Mouse (Mus musculus): Measurements from ENCODE around the gene Tmem184b. TPM values are rescaled to one million over a fixed set of nuclear protein-coding genes. Genes with fewer than 3 reads are reported as not detected.

The Tmem184b gene
- polyA plus RNA-seq, 1 experiment, result 74.2 TPM

GRCm38 (mm10) chr15:79378608-79379007 is 24.8 kb downstream of the Tmem184b start:
- no peaks in the 10 kb centered on the region for H3K27me3 ChIP-seq (ENCODE audit: control insufficient read depth, insufficient read depth, insufficient read length)
- peaks cover 36% of the 10 kb centered on the region for H3K36me3 ChIP-seq (ENCODE audit: control insufficient read depth, insufficient read depth)
- H3ac ChIP-seq (ENCODE audit: control insufficient read depth, insufficient read length, low read depth), result no peak overlapping the region
- H3K79me2 ChIP-seq (ENCODE audit: control insufficient read depth, insufficient read depth), result peaks cover 39% of the 10 kb centered on the region
- no peak for TF ChIP-seq CTCF (IDR thresholded peaks at IDR 0.05; ENCODE audit: control insufficient read depth, insufficient read depth, insufficient read length)
- no peak for TF ChIP-seq MAX (IDR thresholded peaks at IDR 0.05)
- TF ChIP-seq USF1 (IDR thresholded peaks at IDR 0.05; ENCODE audit: low read depth), result no peak
- no peak for TF ChIP-seq FOSL1 (IDR thresholded peaks at IDR 0.05; ENCODE audit: insufficient read depth, low read length, poor library complexity, severe bottlenecking)
- H3K79me3 ChIP-seq (ENCODE audit: low read depth), result peaks cover 7% of the 10 kb centered on the region
- H3K4me3 ChIP-seq (ENCODE audit: insufficient read depth, poor library complexity, severe bottlenecking), result no peak overlapping the region

- Histone ChIP-seq H3K79me3 (ENCODE audit: low read depth) (peaks cover 7% of the 10 kb centered on the region), H3K4me3 (ENCODE audit: insufficient read depth, poor library complexity, severe bottlenecking) (no peak overlapping the region), H3K79me2 (ENCODE audit: control insufficient read depth, insufficient read depth) (peaks cover 33% of the 10 kb centered on the region), H3K36me3 (ENCODE audit: control insufficient read depth, insufficient read depth) (peaks cover 40% of the 10 kb centered on the region), H3ac (ENCODE audit: control insufficient read depth, insufficient read length, low read depth) (peak overlapping the region; percentile 10), H3K27me3 (ENCODE audit: control insufficient read depth, insufficient read depth, insufficient read length) (no peaks in the 10 kb centered on the region)
- no peak for TF ChIP-seq CTCF (IDR thresholded peaks at IDR 0.05; ENCODE audit: control insufficient read depth, insufficient read depth, insufficient read length)
- TF ChIP-seq FOSL1 (IDR thresholded peaks at IDR 0.05; ENCODE audit: insufficient read depth, low read length, poor library complexity, severe bottlenecking), result no peak
- TF ChIP-seq MYOG (IDR thresholded peaks at IDR 0.05; ENCODE audit: control insufficient read depth, extremely low read depth, insufficient read length), result no peak
- no peak for TF ChIP-seq MYOD1 (IDR thresholded peaks at IDR 0.05; ENCODE audit: control insufficient read depth, insufficient read length, low read depth)
- no peak for TF ChIP-seq CEBPB (IDR thresholded peaks at IDR 0.05; ENCODE audit: low read depth)
Observed at GRCm38 (mm10) chr15:79377681-79378080, 25.7 kb downstream of the Tmem184b start.

GRCm38 (mm10) chr15:79374760-79375159 is 28.6 kb downstream of the Tmem184b start:
- Histone ChIP-seq H3K36me3 (ENCODE audit: control insufficient read depth, insufficient read depth) (peaks cover 45% of the 10 kb centered on the region), H3K79me3 (ENCODE audit: low read depth) (peaks cover 1% of the 10 kb centered on the region), H3K27me3 (ENCODE audit: control insufficient read depth, insufficient read depth, insufficient read length) (no peaks in the 10 kb centered on the region)

GRCm38 (mm10) chr15:79370281-79370843 is 33.0 kb downstream of the Tmem184b start:
- peaks cover 38% of the 10 kb centered on the region for H3K36me3 ChIP-seq (ENCODE audit: control insufficient read depth, insufficient read depth)
- H3K79me3 ChIP-seq (ENCODE audit: low read depth), result no peaks in the 10 kb centered on the region
- TF ChIP-seq MYOD1 (IDR thresholded peaks at IDR 0.05; ENCODE audit: control insufficient read depth, insufficient read length, low read depth), result no peak
- no peak for TF ChIP-seq CEBPB (IDR thresholded peaks at IDR 0.05; ENCODE audit: low read depth)
- TF ChIP-seq MYOG (IDR thresholded peaks at IDR 0.05; ENCODE audit: control insufficient read depth, extremely low read depth, insufficient read length), result no peak
- no peak for TF ChIP-seq MAX (IDR thresholded peaks at IDR 0.05)
- TF ChIP-seq CTCF (IDR thresholded peaks at IDR 0.05; ENCODE audit: control insufficient read depth, insufficient read depth, insufficient read length), result no peak
- no peak for TF ChIP-seq USF1 (IDR thresholded peaks at IDR 0.05; ENCODE audit: low read depth)
- no peak for TF ChIP-seq FOSL1 (IDR thresholded peaks at IDR 0.05; ENCODE audit: insufficient read depth, low read length, poor library complexity, severe bottlenecking)

More at GRCm38 (mm10) chr15:79374760-79375159, 28.6 kb downstream of the Tmem184b start:
- TF ChIP-seq USF1 (IDR thresholded peaks at IDR 0.05; ENCODE audit: low read depth) (no peak), CTCF (IDR thresholded peaks at IDR 0.05; ENCODE audit: control insufficient read depth, insufficient read depth, insufficient read length) (no peak), MAX (IDR thresholded peaks at IDR 0.05) (no peak), FOSL1 (IDR thresholded peaks at IDR 0.05; ENCODE audit: insufficient read depth, low read length, poor library complexity, severe bottlenecking) (no peak), CEBPB (IDR thresholded peaks at IDR 0.05; ENCODE audit: low read depth) (no peak), MYOD1 (IDR thresholded peaks at IDR 0.05; ENCODE audit: control insufficient read depth, insufficient read length, low read depth) (no peak), MYOG (IDR thresholded peaks at IDR 0.05; ENCODE audit: control insufficient read depth, extremely low read depth, insufficient read length) (no peak)
- Histone ChIP-seq H3K79me2 (ENCODE audit: control insufficient read depth, insufficient read depth) (peaks cover 9% of the 10 kb centered on the region), H3K4me3 (ENCODE audit: insufficient read depth, poor library complexity, severe bottlenecking) (no peak overlapping the region), H3ac (ENCODE audit: control insufficient read depth, insufficient read length, low read depth) (no peak overlapping the region)

GRCm38 (mm10) chr15:79369452-79370280 is 33.7 kb downstream of the Tmem184b start:
- H3K27me3 ChIP-seq (ENCODE audit: control insufficient read depth, insufficient read depth, insufficient read length), result no peaks in the 10 kb centered on the region
- peaks cover 44% of the 10 kb centered on the region for H3K36me3 ChIP-seq (ENCODE audit: control insufficient read depth, insufficient read depth)
- no peak overlapping the region for H3K4me3 ChIP-seq (ENCODE audit: insufficient read depth, poor library complexity, severe bottlenecking)
- no peaks in the 10 kb centered on the region for H3K79me3 ChIP-seq (ENCODE audit: low read depth)
- H3K79me2 ChIP-seq (ENCODE audit: control insufficient read depth, insufficient read depth), result no peaks in the 10 kb centered on the region
- no peak overlapping the region for H3ac ChIP-seq (ENCODE audit: control insufficient read depth, insufficient read length, low read depth)
- no peak for TF ChIP-seq MYOD1 (IDR thresholded peaks at IDR 0.05; ENCODE audit: control insufficient read depth, insufficient read length, low read depth)
- TF ChIP-seq CEBPB (IDR thresholded peaks at IDR 0.05; ENCODE audit: low read depth), result no peak
- no peak for TF ChIP-seq MYOG (IDR thresholded peaks at IDR 0.05; ENCODE audit: control insufficient read depth, extremely low read depth, insufficient read length)
- no peak for TF ChIP-seq MAX (IDR thresholded peaks at IDR 0.05)
- no peak for TF ChIP-seq USF1 (IDR thresholded peaks at IDR 0.05; ENCODE audit: low read depth)
- no peak for TF ChIP-seq FOSL1 (IDR thresholded peaks at IDR 0.05; ENCODE audit: insufficient read depth, low read length, poor library complexity, severe bottlenecking)
- TF ChIP-seq CTCF (IDR thresholded peaks at IDR 0.05; ENCODE audit: control insufficient read depth, insufficient read depth, insufficient read length), result no peak

More at GRCm38 (mm10) chr15:79370281-79370843, 33.0 kb downstream of the Tmem184b start:
- no peak overlapping the region for H3ac ChIP-seq (ENCODE audit: control insufficient read depth, insufficient read length, low read depth)
- H3K79me2 ChIP-seq (ENCODE audit: control insufficient read depth, insufficient read depth), result no peaks in the 10 kb centered on the region
- no peak overlapping the region for H3K4me3 ChIP-seq (ENCODE audit: insufficient read depth, poor library complexity, severe bottlenecking)
- H3K27me3 ChIP-seq (ENCODE audit: control insufficient read depth, insufficient read depth, insufficient read length), result no peaks in the 10 kb centered on the region
